Mouse (Mus musculus) CD4-positive, CD25-positive, alpha-beta regulatory T cell, adult 2 months (primary cell): ENCODE data around the gene St3gal3.

Experiments used
- DNase-seq: peaks from one replicate; pipeline ENCODE4 v3.0.0-alpha.2; 2012; ENCODE audit warnings: low read depth, low spot score

Gene St3gal3

DNA sequence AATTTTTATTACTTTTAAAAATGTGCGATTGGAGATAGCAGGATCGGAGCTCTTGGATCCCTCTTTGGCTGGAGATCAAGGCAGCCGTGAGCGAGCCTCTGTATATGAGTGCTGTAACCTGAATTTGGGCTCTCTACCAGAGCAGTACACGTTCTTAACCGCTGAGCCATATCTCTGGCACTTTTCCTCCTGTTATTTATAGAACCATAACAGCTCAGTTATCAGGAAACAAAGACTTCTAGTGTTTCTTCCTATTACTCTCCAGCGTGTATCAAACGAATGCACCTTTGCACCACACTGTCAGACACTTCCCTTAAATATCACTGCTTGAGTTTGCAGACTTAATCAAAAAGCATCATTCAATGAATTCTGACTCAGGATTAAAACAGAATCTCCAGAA is 147.9 kb downstream of the St3gal3 start:
- DNase-seq = no peak

DNA sequence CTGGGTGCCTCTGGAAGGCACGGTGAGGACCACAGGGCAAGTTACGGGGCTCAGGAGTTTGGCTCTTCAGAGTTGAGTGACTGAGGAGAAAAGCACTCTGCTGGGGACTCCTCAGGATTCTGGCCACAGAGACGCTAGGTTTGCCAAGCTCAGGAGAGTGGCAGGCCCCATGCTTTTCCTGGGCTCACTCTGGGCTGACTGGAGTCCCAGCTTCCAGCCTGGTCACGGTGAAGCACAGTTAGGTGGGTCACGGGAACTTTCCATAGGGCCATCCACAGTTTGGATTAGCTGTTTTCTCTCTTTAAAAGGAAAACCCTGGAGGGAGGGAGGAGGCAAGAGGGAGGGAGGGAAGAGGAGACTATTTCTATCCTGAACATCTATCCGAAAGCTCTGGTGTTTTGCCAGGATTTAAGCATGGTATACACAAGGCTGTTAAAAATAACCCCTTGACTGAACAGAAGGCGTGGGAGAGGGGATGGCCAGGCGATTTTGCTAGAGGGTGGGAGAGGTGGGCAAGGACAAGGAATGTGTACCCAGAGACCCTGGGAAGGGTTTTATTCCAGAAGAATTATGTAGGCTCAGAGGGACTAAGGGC is 149.6 kb downstream of the St3gal3 start:
- no peak for DNase-seq

DNA sequence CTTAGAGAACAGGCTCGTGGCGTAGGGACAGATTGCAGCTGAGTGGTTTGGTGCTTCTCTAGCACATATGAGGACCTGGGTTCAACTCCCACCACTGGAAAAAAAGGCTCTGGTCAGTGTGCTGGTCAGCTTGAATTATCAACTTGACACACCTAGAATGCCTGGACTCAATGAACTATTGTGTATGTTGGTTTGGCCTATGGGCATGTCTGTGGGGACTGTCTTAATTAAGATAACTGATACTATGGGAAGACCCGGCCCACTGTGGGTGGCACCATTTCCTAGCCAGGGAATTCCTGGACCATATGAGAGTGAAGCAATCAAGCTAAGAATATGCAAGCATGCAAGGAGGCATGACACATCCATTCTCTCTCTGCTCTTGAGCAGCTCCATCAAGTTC is 150.5 kb downstream of the St3gal3 start:
- DNase-seq = no peak

DNA sequence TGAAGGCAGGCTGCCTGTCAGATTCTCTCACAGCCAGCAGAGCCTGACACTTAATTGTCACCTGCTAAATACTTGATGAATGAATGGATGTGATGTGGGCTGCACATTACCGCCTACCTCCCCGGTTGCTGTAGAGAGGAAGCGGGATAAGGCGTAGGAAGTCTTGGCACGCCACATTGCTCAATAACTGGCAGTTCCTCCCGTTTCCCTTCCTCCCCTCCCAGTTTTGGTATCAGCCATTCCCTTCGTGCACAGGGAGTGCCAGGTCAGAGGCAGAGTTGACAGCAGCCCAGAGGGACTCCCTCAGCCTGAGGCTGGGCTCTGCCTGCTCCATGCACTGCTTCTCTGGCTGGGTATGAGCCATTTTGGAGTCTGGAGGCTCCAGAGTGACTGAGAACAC is 152.0 kb downstream of the St3gal3 start:
- DNase-seq = no peak

DNA sequence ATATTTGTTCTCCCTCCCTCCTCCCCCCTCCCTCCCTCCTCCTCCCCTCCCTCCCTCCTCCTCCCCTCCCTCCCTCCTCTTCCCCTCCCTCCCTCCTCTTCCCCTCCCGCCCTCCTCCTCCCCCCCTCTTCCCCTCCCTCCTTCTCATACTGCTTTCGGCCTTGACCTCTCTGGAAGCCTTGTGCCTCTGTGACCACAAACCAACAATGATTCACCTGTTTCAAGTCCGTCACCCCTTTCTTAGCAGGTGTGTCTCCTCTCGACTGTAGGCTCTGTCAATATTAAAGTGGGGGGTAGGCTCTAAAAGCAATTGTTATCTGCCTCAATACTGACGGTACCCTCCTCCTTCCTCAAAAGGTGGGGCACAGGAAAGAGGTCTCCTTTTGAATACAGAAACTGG is 153.2 kb downstream of the St3gal3 start:
- DNase-seq = no peak

DNA sequence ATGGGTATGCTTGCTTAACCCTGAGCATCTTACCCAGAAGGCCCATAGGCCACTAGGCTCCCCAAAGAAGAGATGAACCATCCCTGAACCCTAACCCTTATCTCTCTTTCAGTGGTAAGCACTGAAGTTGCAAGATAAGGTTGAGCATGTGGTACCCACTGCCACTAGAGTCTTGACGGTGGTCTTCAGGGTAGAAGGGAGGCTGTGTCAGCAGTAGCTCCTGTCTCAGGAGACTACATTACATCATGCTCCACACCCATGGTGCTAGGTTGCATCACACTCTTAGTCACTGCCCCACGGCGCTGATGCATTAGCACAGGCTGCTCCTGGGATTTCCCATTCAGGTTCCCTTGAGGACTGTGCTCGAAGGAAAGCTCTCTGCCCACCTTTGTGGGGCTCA is 154.6 kb downstream of the St3gal3 start:
- no peak for DNase-seq

DNA sequence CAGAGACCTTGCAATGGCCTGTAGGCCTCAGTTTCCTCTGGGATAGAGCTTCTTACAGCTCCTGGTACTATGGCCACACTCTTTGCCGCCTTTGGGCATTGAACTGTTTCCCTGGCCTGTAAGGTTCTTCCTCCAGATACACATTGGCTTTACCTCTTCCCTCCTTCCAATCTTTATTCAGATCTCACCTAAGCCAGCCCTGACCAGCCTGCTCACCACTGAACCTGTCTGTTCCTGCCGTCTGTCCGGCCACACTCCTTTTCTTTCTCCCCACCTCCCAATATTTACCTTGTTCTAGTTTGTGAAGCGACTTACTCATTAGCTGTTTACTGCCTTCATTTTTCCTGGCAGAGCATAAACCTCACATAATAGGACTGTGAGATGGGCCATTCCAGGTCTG is 155.5 kb downstream of the St3gal3 start:
- DNase-seq = no peak

DNA sequence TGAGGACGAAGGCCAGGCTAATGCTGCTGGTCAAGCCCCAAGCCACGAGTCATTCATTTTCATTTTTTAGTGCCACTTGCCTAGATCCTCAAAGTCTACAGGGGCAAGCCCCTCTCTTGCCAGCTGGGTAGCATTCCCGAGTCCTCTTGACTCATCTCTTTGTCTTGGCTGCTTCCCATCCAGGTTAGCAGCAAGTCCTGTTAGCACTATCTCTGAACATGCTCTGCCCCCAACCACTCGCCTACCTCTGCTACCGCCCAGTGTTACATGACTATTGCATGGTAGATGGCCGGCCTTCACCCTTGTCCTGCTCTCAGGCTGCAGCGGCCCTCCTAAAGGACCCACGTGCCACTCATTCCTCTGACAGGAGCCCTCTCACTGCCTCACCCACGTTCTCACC is 156.4 kb downstream of the St3gal3 start:
- DNase-seq = no peak

DNA sequence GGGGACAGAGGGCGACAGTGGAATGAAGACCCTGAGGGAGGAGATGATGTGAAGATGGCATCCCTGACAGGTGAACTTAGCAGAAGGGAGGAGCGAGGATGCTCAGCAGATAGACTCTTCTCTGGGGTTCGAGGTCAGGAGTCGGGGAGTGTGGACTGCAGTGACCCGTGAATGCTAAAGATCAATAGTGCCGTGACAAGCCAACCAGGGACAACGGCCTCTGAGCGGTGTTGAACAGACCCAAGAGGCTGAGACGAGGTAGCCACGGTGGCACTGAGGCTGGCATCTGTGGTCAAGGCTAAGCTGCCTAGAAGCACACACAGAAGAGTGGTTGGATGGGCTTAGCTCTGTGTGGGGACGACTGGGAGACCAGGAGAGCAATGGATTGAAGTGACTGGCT is 156.9 kb downstream of the St3gal3 start:
- DNase-seq = no peak

DNA sequence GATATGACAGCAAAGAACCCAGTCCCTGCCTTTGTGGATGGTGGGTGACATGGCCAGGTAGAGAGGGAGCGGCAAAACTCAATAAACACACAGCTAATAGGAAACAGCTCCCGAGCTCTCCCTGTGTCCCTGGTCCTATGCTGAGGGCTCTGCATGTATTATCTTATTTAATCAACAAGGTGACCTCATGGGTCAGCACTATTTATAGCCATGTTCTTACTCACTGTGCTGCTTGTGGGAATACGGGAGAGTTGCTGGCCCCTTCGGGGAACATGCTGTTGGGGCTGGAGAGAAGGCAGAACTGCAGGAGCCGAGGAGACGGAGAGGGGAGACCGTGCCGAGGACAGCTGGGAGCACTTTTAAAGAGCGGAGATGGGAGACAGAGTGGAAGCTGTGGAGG is 157.3 kb downstream of the St3gal3 start:
- DNase-seq = no peak

DNA sequence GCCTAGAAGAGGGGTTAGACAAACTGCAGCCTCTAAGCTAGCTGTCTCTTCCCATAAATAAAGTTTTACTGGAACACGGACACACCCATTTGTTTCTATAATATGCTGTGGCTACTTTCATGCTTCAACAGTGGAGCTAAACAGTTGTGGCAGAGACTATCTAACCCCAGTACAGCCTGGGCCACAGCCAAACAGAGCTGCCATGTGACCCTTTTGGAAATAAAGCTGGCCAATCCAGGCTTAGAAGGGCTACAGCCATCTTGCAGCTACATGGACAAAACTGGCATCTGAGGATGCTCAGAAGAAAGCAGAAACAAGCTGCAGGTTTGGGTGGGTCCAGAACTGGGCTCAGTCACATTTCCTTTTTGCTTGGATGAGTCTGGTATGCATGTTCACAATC is 158.9 kb downstream of the St3gal3 start:
- no peak for DNase-seq

DNA sequence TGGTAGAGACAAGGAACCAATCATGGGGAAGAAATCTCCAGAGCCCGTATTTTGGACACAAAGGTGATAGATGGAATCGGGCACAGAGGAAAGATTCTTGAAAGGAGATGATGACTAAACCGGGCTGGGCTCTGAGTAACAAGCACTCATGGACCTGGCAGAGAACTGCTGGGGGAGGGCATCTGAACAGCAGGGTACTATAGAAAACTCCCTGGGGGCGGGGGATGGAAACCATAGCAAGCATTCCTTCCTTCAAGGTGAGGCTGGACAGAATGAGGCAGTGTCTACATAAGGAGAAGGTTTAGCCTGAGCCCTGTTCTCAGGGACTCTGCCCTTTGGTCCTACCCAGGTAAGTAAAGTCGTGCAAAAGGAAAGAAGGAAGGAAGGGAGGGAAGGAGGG is 160.0 kb downstream of the St3gal3 start:
- DNase-seq = no peak

DNA sequence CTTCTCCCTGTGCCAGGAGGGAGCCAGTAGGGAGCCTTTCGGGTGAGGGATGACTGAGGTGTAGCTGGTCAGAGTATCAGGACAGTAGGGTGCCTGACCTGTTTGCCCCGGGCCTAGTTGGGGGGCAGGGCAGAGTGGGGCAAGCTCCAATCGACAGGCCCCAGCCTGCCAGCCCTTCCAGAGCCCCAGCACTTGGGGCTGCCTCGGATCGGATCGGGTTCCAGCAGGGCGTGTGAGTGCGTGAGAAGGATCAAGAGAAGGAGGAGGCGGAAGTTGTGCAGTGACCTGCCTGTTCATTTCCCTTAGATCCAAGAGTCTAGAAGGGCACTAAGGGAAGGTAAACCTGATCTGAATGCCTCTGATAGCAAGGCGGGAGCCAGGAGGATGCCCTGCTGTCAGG is 161.7 kb downstream of the St3gal3 start:
- no peak for DNase-seq

DNA sequence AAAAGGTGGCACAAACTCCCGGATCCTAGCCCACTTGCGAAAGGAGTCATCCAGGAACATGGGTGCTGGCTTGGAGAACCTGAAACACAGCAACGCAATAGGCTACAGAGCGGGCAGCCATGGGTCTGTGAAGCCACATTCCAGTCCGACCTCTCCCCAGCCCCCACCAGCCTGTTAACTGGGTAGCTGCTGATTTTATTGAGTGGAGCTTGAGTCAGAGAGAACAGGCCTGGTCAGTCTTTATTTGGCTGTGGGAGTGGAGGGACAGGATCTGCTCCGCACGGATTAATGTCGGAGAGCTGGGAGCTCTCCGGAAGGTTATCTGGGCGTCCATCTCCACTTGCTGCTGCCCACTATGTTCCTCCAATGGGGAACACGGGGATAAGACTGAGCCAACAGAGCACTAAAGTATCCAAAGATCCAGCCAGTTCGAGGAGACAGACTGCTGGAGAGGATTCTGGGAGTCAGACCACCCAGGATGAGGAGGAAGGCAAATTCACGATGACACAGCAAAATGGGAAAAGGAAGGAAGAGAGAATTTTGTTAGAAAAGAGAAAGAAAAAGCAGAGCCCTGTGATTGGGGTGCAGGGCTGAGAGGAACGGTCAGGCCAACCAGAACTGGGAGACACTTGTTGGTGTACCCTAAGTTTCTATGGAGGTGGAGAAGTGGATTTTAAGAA is 170.2 kb downstream of the St3gal3 start:
- DNase-seq = no peak

DNA sequence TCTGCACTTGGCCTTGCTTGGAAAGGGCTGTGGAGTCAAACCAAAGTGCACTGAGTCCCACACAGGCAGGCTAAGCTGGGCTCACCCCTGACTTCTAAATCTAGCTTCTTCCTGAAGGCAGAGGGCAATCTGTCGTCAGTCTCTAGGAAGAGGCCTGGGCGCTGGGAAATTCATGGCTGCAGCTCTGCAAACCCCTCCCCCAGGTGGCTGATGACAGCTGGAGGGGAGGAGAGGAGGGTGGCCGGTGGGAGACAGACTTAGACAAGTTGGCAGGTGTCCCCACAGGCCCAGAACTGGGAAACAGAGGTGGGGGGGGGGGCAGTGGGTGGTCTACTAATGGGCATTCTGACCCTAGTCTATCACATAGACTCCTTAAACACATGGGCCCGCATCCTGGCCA is 177.2 kb downstream of the St3gal3 start:
- no peak for DNase-seq

DNA sequence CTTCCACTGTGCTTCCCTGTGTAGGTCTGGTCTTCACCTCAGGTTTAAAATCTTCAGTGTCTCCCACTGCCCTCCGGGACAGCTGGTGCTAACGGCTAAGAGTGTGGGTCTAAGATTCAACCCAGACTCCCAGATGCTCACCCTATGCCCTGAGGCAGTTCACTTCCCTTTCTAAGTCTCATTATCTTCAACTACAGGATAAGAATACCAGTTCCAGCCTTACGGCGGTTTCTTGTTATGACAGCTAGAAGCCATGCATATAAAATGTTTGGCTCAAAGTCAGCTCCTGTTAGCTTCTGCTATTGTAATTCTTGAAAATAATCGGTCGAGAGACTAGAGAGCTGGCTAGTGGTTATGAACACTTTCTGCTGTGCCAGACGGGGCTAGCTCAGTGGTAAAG is 187.2 kb downstream of the St3gal3 start:
- no peak for DNase-seq

DNA sequence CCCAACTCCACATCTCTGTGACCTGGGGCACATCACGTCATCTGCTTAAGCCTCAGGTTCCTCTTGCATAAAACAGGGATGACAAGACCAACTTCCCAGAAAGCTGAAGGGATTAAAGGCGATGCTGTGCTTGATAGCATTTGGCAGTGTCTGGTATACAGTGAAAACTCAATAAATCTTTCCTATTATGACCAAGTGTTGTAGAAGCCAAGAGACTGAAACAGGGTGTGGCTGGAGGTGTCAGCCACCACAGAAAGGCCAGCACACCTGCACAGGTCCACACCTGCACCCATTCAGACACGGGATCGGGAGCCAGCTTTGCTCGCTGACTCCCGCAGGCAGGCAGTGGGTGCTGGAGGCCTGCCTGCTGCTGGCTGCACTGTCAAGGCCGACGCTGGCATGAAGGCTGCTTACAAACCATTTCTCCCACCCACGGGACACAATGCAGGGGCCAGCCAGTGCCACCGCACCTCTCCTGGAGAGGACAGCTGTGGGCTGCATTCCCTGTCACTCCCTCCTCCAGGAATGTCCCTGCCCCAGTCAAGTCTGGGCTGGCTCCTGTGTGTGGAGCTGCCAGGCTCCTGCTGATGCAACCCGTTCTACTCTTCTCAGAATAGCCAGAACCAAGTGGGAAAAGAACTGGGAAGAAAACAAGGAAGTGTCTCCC is 187.9 kb downstream of the St3gal3 start:
- no peak for DNase-seq

DNA sequence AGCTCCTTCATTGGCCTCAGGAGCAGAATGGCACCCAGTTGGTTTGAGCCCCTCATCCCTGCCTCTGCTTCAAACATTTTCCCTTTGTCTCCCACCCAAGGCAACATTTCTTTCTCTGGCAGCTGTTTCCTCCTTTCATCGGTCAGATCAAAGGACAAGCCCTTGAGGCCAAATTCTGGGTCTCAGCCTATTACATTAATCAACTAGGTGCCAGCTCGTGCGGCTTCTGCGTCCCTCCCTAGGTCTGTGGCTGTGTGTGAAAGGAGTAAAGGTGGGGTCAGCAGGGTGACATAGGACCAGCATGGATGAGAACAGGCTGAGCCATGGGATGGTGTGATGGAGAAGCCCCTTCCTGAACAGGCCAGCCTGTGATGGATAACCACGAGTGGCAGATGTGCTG is 191.4 kb downstream of the St3gal3 start:
- no peak for DNase-seq

DNA sequence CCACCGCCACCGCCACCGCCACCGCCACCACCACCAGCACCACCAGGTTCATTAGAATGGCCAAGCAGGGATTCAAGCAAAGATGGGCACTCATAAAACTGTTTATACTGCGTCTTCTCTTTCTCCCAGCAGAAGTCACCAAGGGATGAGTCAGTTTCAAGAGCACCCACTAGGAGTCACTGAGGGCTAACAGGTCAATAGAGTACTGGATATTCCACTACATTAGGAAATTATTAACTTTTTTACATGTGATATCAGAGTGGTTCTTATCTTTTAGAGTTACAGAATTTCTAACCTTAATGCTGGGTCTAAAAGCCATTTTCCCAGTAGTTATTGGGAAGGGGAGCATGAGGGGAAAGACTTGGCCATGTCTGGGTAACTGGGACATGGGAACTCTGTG is 197.8 kb downstream of the St3gal3 start:
- no peak for DNase-seq

DNA sequence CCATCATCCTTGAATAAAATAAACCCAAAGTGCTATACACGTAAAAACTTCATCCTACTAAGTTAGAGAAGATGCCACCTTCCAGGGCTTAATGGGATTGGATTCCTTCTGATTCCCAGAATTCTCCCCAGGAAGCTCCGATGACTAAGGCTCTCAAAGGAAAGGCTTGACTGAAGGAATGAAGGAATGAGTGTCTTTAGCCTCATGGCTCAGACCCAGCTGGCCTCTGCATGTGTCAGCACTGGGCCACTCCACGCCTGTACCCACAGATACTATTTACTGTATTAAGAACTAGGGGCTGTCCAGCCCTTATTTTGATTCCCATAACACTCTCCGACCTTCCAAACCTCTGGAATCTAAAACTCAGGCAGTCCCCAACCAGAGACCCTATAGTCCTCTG is 200.6 kb downstream of the St3gal3 start:
- DNase-seq = no peak

DNA sequence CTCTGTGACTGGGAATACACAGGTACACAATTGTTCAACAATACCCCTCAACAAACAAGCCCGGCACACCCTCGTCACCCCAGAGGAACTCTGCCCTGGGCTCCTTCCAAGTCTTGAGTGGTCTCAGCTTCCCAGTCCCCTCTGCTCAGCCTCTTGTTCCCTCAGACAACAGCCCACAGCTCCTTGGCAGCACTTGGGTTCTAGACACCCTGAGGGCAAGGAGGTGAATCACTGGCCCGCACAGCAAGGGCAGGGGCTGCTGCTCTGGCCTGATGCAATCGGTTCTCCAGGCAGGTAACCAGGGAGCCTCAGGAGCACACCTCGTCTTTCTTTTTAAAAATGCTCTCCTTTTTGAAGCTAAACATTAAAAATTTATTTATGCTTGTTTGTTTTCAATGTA is 201.5 kb downstream of the St3gal3 start:
- no peak for DNase-seq

DNA sequence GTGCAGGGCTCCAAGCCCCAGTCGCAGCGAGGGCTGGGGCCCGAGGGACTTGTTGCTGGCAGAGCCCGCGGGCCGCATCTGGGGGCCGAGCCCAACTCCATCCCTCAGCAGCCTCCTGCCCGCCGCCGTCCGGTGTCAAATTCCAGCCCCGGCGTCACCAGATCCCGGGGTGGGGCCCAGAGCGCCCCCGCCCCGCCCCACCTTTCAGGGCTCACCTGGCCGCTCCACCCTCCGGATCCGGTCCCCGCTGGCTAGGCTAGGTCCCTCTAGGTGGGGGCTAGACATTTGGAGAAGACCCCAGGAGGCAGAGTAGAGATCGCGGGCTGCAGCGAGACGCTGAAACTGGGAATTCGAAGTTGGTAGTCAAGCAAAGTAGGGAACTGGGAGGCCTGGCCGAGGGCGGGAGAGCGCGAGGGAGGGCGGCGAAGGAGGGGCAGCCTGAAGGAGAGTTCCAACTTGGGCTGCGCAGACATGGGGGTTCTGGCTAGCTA is 205.3 kb downstream of the St3gal3 start, which contains the start of gene Artn:
TSS of gene Artn (minus strand) at position 373 of the 491 bp plus-strand sequence.
- no peak for DNase-seq

DNA sequence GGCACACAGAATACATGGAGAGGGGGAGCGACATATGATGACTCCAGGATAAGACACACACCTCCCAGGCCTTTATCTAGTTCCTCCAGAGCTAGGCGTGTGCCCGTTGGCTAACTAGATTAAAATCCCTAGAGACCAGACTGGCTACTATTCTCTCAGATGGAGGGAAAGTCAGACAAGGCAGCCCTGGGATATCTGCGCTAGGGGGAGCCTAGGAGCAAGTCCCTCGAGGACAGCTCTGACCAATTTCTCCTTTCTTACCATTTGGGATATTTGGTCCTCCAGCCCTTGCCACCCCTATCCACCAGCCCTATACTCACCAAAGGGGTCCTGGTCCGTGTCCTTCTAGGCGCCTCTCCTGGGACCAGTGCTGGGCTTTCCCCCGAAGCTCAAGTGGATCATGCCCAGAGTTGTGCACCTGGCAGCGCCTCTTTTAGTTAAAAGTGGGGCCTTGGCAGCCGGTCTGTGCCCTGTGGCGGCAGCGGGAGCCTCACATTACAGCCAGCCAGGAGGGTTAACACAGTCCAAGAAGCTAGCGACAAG is 205.9 kb downstream of the St3gal3 start:
- DNase-seq = peak; percentile 20
